Mouse (Mus musculus): ENCODE data around the gene Qrich2.
"Not testable (repeated sequence)": the region's sequence is repeated elsewhere in the genome, so short reads cannot be mapped to it uniquely, and the experiment has no call there.

Qrich2 gene

DNA sequence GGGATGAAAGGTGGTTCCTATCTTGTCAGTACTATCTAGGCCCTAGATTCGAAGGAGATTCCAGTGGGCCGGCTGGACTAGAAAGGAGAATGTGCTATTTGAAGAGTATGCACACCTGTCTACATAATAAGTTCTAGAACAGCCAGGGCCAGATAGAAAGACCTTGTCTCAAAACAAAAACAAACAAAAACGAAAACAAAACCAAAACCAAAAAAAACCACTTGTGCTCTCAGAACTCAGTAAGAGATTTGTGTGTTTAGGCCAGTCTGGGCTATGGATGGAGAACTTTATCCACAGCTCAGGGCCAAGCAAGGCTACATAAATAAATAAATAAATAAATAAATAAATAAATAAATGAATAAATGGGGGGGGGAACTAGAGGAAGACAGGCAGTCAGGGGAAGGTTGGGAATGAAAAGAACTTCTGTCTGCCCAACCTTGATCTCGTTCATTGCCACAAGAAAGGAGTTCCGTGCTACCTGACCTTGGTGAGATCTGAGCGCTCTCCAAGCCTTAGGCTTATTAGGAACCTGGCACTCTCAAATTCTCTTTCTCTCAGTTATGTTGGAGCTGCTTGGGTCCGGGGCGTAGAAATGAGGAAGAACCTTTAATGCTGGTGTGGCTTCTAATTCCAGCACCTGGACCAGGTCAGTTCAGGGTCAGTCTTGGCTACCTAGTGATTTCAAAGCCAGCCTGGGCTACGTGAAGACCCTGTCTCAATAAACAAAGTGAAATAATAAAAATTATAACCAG lies 36.0 kb downstream of the Qrich2 start:
- no peak for DNase-seq (ENCODE audit: low read depth)

DNA sequence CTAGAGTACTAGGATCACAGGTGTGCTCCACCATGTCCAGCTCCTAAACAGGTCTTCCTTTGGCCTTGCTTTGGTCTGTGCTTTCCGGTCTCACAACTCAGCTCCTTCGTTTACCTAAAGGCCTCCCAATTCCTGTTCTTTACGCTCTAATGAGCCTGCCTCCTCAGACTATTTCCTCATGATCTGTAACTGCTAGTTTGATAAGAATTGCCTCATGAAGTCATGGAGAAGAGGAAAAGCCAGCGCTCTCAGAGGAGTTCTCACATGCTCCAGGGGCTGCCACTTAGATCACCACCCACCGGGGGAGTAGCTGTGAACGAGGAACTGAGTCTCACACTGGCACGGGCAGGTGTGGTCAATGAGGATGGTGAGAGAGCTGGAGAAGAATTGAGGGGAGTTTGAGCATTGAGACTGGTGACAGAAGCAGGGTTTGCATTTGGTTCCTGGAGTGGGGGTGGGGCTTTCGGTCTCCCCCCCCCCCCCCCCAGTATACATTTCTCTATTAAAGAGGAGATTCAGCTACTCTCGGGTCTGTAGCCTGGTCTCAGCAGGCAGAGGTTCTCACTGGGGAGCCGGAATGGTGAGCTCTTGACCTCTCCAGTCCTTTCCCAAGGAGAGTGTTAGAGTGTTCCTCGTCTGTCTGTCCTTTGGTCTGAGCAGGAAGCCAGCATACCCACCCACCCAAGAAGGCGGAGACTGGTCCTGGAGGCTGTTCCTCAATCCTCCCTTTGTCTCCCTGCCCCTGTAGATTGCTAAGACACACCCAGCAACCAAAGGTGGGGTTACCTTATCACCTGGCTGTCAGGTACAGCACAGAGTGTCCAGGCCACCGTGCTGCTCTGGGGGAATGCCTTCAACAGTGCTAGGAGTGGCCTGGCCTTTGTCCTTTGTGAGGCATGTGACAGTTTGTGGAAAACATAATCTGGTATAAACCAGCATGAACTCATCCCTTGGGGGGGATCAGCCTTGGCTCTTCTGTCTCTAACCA lies 36.9 kb downstream of the Qrich2 start:
- DNase-seq (ENCODE audit: low read depth) = no peak

DNA sequence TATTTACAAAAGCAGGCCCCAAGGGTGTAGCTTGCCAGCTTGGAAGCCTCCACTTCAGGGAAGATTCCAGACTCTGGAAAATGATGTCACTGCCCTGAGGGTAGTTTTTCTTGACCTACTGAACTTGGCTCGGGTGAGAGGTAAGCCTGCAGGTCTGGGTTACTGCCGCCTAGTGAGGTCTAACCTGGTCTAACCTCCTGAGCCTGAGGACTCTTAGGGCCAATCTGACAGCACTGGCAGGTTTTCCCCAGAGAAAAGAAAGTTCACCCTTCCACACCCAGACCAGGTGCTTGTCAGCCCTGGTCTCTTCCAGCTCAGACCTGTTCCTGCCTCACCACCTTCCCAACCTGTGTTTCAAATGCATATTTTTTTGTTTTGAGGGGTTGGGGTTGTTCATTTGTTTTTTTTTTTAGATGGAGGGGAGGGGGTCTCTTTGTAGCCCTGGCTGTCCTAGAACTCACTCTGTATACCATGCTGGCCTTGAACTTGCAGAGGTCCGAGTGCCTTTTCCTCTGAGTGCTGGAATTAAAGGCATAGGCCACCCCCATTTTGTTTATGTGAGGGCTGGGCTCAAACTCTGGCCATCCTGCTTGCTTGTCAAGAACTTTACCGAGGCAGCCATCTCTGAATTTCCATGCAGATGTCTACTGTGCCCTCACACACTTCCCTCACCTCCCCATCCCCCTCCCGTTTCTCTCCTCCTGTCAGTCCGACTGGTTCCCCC lies 39.0 kb downstream of the Qrich2 start:
- DNase-seq (ENCODE audit: low read depth) = no peak

DNA sequence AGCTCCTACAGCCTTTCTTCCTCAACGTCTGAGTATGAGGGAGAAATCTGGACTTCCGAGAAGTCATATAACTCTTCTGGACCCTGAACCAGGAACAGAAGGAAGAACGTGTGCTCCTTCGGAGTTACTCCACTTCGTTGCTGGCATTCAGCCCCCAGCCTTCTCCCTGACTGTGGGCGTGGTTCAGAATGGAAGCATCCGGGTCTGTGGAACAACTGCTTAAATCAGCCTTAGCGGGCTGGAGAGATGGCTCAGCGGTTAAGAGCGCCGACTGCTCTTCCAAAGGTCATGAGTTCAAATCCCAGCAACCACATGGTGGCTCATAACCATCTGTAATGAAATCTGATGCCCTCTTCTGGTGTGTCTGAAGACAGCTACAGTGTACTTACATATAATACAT lies 39.7 kb downstream of the Qrich2 start:
- DNase-seq (ENCODE audit: low read depth) = not testable (repeated sequence)

DNA sequence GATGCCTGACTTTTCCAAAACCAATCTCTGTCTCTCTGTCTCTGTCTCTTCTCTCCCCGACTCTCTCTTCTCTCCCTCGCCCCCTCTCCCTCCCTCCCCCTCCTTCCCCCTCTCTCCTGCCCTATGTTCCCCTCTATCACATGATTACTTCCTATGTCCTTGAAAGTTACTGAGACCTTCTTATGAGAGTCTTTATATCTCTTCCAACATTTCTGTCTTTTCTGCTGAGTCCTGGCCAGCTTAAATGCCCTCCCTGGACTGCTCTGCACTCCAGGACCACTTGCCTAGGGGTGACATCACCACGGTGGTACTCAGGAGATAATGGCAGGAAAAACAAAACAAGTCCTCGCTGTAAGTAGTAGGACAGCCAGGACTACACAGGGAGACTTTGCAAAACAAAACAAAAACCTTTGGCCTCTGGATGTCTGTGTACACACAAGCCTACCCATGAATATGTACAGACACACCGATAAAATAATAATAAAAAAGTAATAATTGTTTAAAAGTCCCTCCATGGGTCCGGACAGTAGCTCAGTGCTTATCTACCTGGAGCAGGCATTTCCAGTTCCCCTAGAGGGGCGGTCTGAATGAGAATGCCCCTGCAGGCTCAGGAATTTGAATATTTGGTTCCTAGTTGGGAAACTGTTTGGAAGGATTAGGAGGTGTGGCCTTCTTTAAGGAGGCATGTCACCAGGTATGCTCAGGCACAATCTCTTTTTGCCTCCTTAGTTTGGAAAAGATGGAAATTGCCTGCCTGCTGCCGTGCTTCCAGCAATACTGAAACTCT lies 41.2 kb downstream of the Qrich2 start:
- no peak for DNase-seq (ENCODE audit: low read depth)

DNA sequence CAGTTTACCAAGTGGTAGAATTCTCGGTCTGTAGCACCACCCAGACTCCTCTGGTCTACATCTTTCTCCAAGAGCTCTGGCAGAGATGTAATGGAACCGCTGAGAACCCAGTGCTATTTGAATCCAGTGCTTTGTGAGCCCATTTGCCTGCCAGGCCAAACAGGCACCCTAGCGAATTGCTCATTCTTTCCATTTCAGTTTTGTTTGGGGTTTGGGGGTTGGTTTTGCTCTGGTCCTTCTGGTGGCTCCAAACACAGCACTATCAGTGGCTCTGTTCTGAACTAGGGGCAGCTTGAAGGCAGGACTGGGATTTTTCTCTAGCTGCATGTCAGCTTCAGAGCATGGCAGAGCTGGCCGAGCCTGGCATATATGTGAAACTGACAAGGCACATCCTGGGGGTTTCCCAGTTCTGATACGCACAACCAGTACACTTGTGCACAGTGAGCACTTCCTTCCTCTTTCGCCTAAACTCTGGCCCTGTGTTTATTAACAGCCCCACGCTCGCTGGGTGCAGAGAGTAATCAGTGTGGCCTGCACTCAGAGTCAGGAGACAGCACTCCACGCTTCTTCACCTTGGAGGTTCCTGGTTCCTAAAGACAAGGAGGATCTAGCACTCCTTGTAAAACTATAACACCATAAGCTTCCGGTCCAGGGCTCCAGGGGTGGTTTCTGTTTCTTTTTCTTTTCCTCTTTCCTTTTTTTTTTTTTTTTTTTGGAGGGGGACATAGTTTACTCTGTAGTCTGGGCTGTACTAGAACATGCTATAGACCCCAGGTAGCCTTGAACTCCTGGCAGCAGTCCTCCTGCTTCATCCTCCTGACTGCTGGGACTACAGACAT lies 42.0 kb downstream of the Qrich2 start:
- no peak for DNase-seq (ENCODE audit: low read depth)

DNA sequence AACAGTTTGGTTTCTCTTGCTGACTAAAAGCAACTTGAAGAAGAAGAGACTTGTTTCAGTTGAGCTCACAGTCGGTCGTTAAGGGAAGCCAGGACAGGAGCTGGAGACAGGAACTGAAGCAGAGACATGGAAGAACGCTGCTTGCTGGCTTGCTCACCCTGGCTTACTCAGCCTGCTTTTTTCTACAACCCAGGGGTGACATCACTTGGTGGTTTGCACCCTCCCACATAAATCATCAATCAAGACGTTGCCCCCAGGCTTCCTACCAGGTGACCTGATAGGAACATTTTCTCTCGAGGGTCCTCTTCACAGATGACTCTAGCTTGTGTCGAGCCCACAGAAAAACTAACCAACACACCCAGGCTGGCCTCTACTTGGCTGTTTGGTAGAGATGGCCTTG lies 42.8 kb downstream of the Qrich2 start:
- DNase-seq (ENCODE audit: low read depth) = no peak

DNA sequence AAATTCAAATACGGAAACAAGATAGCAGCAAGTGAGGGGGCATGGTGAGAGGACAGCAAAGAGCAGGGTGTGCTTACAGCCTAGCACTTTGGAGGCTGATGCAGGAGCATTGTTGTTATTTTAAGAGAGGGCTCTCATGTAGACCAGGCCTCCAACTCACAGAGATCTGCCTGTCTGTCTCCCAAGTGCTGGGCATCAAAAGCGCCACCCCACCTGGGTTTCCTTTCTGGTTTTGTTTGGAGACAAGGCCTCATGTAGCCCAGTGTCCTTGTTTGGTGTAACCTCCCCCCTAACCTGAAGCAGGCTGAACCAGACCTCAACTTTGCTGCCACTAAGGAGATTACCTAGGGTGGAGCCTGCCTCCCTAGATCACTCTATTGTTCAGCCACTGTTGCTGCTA lies 43.5 kb downstream of the Qrich2 start:
- no peak for DNase-seq (ENCODE audit: low read depth)

DNA sequence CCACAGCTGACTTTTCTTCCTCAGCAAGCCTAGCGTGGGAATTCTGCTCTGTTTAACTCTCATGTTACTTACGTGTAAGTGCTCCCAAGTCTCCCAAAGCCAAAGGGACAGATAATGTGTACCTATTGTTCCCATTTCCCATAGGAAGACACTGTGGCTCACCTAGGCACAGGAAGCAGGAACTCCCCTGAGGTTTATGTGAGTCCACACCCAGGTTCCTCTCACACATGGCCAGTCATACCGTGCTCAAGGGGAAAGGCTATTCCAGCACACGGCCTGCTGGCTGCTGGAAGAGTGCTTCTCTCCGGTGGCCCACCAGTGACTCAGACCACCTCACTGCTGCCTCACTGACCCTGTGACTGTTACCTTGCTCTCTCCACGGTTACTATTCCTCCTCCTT lies 44.9 kb downstream of the Qrich2 start:
- DNase-seq (ENCODE audit: low read depth) = no peak

DNA sequence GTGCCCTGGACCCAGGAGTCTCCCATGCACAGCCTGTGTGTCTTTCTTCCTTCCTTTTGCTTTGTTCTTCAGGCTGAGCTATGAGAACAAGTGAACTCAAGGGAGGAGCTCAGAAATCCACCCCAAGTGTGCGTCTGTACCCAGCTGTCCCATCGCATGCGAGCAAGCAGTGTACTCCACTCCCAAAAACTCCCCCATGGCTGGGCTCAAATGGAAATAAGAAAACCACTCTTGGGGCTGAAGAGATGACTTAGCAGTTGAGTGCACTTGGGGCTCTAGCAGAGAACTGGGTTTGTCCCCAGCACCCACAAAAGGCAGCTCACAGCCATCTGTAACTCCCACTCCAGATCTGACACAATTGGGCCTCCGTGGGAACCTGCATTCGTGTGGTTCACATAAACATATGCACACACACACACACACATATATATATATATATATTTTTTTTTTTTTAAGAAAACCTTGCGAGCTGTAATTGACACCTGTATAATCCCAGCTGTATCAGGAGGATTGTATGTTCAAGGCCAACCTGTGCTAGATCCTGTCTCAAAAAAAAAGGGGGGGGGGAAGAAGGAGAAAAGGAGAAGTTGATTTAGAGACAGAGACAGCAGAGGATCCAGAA lies 47.1 kb downstream of the Qrich2 start:
- no peak for DNase-seq (ENCODE audit: low read depth)

DNA sequence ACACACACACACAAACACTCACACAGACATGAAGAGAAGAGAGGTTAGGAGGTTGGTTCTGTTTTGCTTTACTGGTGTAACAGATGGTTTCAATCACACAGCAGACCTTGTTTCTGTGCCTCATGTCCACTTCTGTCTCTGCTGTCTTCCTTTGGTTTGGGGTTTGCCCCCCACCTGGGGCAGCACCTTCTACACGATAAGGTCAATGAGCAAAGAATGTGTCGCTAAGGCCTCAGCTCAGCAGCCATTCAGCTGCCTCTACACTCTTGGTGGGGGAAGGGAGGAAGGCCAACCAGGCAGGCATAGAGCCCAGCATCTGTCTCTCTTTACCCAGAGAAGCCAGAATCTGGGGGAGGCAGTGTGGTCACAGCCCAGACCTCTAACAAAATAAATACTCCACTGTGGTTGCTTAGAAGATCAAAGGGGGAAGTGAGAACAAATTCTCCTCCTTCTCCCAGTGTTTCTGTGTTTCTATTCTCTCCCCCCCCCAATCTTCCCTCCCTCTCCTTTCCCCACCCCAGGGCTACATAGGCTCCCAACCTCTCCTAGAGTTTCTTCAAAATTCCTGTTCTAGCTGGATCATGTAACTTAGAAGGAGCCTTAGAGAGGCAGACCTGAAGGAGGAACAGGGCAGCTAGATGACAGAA lies 47.7 kb downstream of the Qrich2 start:
- DNase-seq (ENCODE audit: low read depth) = peak; percentile 85

DNA sequence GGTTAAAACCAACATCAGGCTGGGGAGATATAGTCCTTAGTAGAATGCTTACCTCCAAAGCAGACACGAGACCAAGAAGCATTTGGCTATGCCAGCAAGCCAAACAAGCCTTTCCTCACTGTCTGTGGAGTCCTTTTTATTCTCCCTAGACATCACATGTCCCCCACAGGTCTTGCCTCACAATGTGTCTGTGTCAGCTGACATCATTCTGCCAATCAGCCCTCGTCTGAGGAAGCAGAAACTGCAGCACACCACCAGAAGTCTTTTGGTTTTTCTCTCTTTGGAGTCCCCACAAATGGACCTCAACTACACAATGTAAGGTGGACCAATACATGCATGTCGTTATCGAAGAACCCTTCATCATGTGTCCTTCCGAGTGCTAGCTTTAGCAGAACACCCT lies 49.0 kb downstream of the Qrich2 start:
- DNase-seq (ENCODE audit: low read depth) = no peak

DNA sequence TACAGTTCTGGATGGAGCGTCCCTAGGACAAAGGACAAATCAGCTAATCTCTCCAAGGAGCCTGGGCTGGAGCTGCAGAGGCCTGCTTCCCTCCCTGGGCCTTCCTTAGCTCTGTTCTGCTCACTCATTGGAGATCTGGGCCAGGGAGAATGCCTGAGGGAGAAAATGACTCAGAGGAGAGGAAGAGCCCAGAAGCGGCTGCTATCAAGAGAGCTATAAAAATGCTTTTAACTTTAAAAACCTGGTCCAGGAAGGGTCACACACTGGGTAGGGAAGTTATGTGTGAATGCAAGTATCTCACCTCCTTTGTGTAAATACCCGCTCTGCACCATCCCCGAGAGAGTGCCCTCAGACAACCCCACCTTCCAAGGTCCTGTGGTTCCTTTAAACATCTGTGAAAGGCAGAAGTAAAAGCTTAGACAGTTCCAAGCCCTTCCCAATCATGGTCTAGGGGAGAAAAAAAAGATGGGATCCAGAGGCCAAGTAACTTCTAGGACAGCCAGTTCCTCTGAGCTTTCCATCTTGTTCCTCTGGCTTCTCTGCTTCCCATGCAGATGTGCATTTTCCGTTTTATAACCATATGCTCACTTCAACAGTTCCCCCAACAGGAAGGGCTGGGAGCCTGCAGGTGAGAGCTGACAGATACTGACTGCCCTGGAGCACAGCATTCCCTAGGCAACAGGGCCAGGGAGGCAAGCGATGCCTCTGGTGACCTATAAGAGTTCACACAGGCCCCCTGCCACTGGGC lies 49.7 kb downstream of the Qrich2 start:
- peak; percentile 88 for DNase-seq (ENCODE audit: low read depth)

DNA sequence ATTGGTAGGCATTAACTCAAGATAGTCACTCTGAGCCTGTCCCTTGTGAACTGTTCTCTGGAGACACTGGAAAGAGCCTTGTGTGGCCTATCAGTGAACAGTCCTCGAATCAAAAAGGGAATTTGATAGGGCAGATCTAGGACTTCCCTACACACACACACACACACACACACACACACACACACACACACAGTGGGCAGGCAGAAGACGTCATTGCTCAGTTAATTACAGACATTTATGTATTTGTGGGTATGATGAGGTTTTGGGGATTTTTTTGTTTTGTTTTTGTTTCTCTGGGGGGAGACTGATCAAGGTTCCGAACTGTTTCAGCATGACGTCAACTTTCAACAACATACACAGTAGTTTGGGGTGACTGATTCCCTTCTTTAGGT lies 52.4 kb downstream of the Qrich2 start:
- DNase-seq (ENCODE audit: low read depth) = no peak

DNA sequence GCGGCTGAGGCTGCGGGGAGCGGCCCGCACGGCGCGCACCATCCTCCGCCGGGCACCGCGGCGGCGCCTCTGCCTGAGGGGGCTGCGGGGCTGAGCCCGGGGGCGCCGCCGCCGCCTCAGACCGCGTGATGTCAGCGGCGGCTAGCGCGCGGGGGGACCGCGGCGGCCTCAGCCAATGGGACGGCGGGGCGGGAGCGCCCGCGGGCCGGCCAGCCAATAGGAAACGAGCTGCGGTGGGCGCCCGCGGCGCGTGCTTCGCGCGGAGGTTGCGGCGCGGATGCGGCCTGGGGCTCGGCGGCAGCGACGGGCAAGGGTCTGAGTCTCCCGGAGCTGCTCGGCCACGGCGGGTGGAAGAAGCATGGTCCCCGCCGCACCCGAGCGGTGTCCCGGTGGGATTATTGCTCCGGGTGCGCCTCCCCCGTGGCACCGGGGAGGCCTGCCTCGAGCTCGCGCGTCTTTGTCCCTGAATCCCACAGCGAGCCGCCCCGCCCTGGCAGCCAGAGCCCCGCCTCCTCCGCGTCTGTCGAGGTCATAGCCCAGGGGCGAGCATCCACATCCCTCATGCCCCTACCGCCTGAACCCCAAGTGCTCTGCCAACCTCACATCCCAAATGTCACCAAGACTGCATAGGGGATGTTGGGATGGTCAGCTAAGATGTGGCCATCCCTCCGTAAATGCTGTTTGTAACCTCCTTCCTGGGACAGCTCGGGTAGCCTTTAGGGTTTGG lies 53.0 kb downstream of the Qrich2 start, which contains the start of gene Rnf157:
Rnf157 (minus strand) TSS at position 129 of the 727 bp plus-strand sequence.
- DNase-seq (ENCODE audit: low read depth) = peak; percentile 85

DNA sequence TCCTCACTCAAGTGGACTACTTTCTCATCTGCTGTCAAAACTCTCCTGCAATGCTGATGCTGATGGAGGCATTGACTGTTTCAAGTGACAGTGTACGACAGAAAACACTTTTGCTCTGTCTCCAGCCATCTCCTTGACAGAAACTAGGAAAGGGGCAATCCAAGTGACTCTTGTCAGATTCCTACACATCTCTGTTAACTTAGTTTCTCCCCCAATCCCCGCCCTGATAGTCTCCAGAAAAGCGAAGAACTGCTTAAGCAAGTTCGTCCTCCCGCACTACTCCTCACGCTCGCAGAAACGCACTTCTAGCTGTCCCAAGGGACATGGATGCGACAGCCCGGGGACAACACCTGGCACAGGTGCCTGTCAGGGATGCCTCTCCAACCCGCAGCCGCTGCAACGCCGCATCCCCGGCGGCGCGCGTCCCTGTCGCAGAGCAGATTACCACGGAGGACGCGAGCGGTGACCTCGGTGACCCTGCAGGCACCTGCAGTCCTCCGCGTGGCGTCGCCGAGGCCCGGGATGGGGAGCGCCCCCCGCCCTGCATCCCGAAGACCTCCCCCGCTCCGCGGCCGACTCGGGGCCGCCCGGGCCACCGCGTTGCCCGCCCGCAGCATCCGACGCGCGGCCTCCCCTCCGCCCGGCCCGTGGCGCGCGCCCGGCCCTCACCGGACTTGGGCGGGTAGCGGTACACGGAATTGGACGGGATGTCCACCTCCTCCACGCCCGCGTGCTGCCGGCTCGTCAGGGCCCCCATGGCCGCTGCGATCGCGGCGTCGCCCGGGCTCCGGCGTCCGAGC lies 53.8 kb downstream of the Qrich2 start:
- peak; percentile 48 for DNase-seq (ENCODE audit: low read depth)

DNA sequence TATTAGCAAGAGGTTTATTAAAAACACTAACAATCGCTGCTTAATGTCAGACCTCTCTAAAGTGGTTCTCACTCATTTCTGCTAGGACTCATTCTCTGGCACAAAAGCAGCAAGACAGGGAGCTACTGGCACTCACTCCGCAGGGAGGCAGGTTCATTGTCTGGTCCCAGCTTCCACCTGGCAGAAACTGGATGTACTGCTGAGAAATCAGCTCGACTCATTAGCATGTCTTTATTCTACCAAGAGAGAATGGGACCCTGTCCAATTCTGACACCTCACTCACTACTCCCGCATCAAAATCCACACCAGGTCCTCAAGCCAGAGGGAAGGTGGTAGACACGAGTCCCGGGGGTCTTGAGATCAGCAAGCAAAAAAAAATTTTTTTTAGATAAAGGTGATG lies 54.5 kb downstream of the Qrich2 start:
- DNase-seq (ENCODE audit: low read depth) = no peak
